Comparison of ENCODE assay signal across 23 mouse cellular contexts in the genomic region with DNA sequence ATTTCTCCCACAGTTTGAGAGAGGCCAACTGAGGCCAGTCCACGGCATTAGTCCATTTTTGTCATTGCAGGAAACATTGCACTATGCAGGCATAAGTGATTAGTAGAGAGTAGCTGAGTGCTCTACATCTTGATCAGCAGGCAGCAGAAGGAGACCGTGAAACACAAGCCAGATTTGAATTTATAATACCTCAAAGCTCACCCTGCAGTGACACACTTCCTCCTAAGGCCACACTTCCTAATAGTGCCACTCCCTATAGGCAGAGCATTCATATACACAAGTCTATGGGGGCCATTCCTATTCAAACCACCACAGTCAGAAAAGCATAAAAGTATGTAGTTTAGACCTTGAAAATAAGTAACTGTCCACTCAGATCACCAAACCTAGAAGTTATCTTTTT. TPM values are rescaled to one million over a fixed set of nuclear protein-coding genes. Genes with fewer than 3 reads are reported as not detected.
DNase-seq lines count a peak whose midpoint lies in the region; ATAC-seq and TF ChIP-seq lines count a peak whose summit lies in the region.
"Had no signal": no experiment of that assay in that cellular context is flagged by ENCODE, and none has a peak within 500 bp of the region (broad histone marks: within the 10 kb centered on the region; RNA-seq: fewer than 3 reads in every experiment).

No protein-coding gene starts in this region.

- no peak overlapping the region for H3K9ac ChIP-seq in ES-Bruce4 (ENCODE audit: low read depth, poor library complexity, severe bottlenecking)
- H3K9ac ChIP-seq: embryonic facial prominence, embryonic 12.5 days; forebrain, embryonic 13.5 days; forebrain, embryonic 15.5 days; forebrain, postnatal 0 days had no signal

- DNase-seq in 416B (ENCODE audit: low read depth), result peak; percentile 22
- peak; percentile 19 for DNase-seq in splenic B cell, adult 2 months (ENCODE audit: low read depth, low spot score)
- DNase-seq in spleen, adult 18-20 months, result no peak
- no peak for DNase-seq in spleen, postnatal 36 days (ENCODE audit: low spot score in 2 of 2)
- no peak for DNase-seq in urinary bladder, postnatal 25 days (ENCODE audit: low spot score)
- DNase-seq: adrenal gland, adult 2 months; adrenal gland, postnatal 10 days; adrenal gland, postnatal 25 days; B cell, adult 2 months; cerebellum, adult 11-12 months; cerebellum, adult 2 months; cerebellum, adult 9-10 months; cerebellum, postnatal 10 days; cerebellum, postnatal 25 days; forebrain, postnatal 0 days had no signal

- H3K27ac ChIP-seq in ES-Bruce4 (ENCODE audit: insufficient read depth, low read length), result peak overlapping the region; percentile 53
- H3K27ac ChIP-seq: embryonic facial prominence, embryonic 10.5 days; embryonic facial prominence, embryonic 12.5 days; forebrain, embryonic 13.5 days; forebrain, embryonic 15.5 days had no signal

- no peaks in the 10 kb centered on the region for H3K4me1 ChIP-seq in ES-Bruce4 (ENCODE audit: control insufficient read depth, insufficient read depth, low read length)
- H3K4me1 ChIP-seq: embryonic facial prominence, embryonic 10.5 days; embryonic facial prominence, embryonic 12.5 days; forebrain, embryonic 13.5 days; forebrain, embryonic 15.5 days had no signal

- no peaks in the 10 kb centered on the region; the same call in 1 of the 2 replicates for H3K36me3 ChIP-seq in ES-Bruce4 (ENCODE audit: control insufficient read depth, insufficient read depth, low read length, poor library complexity, severe bottlenecking)
- no peaks in the 10 kb centered on the region for H3K36me3 ChIP-seq in splenic B cell, adult 2 months (ENCODE audit: control insufficient read depth, insufficient read depth, low read length, poor library complexity, severe bottlenecking)
- H3K36me3 ChIP-seq: embryonic facial prominence, embryonic 10.5 days; embryonic facial prominence, embryonic 12.5 days; forebrain, embryonic 15.5 days had no signal

- H3K9me3 ChIP-seq in ES-Bruce4 (replicated peaks; ENCODE audit: control insufficient read depth, insufficient read depth, low read length, poor library complexity, severe bottlenecking), result peaks cover 36% of the 10 kb centered on the region
- H3K9me3 ChIP-seq: embryonic facial prominence, embryonic 10.5 days; embryonic facial prominence, embryonic 12.5 days; forebrain, embryonic 13.5 days; forebrain, embryonic 15.5 days had no signal

- H3K4me3 ChIP-seq in ES-Bruce4 (ENCODE audit: low read depth, low read length), result no peak overlapping the region
- H3K4me3 ChIP-seq: embryonic facial prominence, embryonic 10.5 days; embryonic facial prominence, embryonic 12.5 days; forebrain, embryonic 13.5 days; forebrain, embryonic 15.5 days had no signal

- TF ChIP-seq EP300 in ES-Bruce4 (IDR thresholded peaks at IDR 0.05; ENCODE audit: insufficient read depth, low read depth, low read length), result no peak

- no peaks in the 10 kb centered on the region for H3K27me3 ChIP-seq in ES-Bruce4 (ENCODE audit: control insufficient read depth, insufficient read depth, low read length, poor library complexity, severe bottlenecking)
- H3K27me3 ChIP-seq in splenic B cell, adult 2 months (ENCODE audit: control insufficient read depth, insufficient read depth, low read length, poor library complexity, severe bottlenecking), result no peaks in the 10 kb centered on the region
- H3K27me3 ChIP-seq: CH12.LX; embryonic facial prominence, embryonic 12.5 days; forebrain, embryonic 13.5 days; forebrain, embryonic 15.5 days had no signal

- no peak for TF ChIP-seq CTCF in ES-Bruce4 (IDR thresholded peaks at IDR 0.05; ENCODE audit: low read depth, low read length)

- peak; percentile 66; the same call in 1 of the 2 replicates for ATAC-seq in monocyte, adult 5-6 weeks (replicated peaks; ENCODE audit: insufficient number of reproducible peaks, low FRiP score, low TSS enrichment, poor library complexity, severe bottlenecking)
- ATAC-seq: CD4-positive, CD25-positive, alpha-beta regulatory T cell, adult 4 months; forebrain, embryonic 13.5 days; forebrain, embryonic 15.5 days; forebrain, postnatal 0 days had no signal

- TF ChIP-seq POLR2A in ES-Bruce4 (IDR thresholded peaks at IDR 0.05; ENCODE audit: insufficient read depth, low read length), result no peak

RNA-seq across cellular contexts. Expression of a gene that starts 11.8 kb away (rescaled TPM):
- polyA plus RNA-seq in ES-Bruce4 (2011; ENCODE audit: insufficient read depth, insufficient read length, low read depth, missing spikeins), result 36.4 and 37.6 TPM in 2 replicates
- 19.3 to 30.5 TPM (median 28.8 TPM) in 3 replicates for total RNA-seq in monocyte, adult 5-6 weeks (2017)

Comparison
In these comparisons a context has a peak if more than half of its experiments do, and no peak if none do; other contexts are left out.
1. DNase-seq: peak in 416B (single experiment) and splenic B cell, adult 2 months (single experiment); none in spleen, adult 18-20 months (0 of 2), spleen, postnatal 36 days (0 of 2) and urinary bladder, postnatal 25 days (single experiment).